Mouse (Mus musculus): Measurements from ENCODE around the gene Tesc. TPM values are rescaled to one million over a fixed set of nuclear protein-coding genes. Genes with fewer than 3 reads are reported as not detected.

The Tesc gene
- total and polyA plus RNA-seq, 3 experiments, result 109 to 737 (median 185) TPM

DNA sequence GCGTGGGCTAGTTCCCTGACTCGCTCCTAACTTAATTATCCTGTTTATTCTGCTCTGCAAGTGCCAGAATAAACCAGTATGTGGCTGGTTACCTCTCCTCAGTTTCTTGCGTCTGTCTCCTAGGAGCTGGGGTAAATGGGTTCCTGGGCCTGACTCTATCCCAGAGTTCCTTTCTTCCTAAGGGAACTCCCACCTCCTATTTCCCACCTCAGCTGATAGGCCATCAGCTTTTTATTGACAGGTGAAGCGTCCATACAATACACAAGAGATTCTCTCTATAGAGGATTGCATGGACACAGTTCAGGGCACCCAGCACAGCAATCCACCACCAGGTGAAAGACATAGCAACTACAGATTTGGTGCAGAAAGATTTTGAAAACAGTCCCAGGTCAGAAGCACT lies 16.2 kb downstream of the Tesc start:
- no peak for DNase-seq

DNA sequence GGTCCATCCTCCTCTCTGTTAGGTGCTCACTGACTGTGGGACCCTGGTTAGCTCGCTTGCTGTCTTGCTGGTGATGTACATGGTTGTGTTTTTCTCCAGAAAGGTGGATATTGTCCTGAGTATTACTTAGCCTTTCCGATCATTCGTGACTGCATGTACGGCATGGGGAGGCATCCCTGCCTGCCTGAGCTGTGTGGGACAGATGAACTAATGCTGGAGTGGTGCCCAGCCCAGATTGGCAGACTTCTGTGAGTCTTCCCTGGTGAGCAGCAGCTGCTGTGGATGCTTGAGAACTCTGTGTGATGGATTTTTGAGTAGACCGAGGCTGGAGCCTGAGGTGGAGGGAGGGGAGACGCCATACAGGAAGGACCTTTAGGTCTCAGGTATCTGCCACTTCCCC lies 17.4 kb downstream of the Tesc start:
- no peak for DNase-seq

DNA sequence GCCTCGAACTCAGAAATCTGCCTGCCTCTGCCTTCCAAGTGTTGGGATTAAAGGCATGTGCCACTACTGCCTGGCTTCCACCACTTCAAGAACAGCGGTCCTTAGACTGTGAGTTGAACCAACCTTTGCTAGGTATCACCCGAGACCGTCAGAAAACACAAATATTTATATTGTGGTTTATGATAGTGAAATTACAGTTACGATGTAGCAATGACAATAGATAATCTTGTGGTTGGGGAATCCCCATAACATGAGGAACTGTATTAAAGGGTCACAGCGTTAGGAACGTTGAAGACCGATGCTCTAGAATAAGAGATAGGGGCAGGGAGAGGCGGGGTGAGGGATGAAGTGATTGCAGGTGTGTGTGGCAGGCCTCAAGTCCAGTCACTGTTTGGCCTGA lies 17.8 kb downstream of the Tesc start:
- DNase-seq, result no peak

DNA sequence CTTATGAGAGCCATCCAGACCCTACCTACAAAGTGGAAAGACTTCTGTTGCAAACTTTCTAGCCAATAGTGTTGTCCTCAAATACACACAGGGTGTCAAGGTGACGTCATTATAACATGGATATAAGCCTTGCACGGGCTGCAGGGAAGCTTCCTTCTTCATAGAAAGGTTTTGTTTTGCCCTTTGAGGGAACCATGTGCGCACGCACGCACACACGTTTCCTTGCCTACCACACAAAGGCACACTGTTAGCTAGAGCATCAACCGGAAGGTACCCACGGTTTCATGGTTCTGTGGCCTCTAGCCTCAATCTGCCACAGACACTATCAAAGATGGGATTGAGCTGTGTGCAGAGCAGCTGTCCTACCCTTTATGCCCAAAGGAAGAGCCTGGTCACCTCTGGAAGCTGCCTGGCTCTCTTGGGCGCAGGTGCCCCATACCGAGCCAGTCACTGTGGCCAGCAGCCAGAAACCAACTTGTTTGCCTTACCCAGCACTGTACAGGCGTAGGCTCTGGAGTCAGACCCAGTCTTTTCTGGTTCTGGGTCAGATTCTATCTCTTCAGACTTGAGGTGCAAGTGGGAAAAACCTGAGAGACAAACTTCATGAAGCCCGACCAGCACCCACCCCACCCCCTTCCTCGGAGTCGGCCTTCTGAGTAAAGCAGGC lies 19.7 kb downstream of the Tesc start:
- DNase-seq, result no peak

GRCm38 (mm10) chr5:118048412-118048811 lies 20.9 kb downstream of the Tesc start:
- DNase-seq, result no peak

DNA sequence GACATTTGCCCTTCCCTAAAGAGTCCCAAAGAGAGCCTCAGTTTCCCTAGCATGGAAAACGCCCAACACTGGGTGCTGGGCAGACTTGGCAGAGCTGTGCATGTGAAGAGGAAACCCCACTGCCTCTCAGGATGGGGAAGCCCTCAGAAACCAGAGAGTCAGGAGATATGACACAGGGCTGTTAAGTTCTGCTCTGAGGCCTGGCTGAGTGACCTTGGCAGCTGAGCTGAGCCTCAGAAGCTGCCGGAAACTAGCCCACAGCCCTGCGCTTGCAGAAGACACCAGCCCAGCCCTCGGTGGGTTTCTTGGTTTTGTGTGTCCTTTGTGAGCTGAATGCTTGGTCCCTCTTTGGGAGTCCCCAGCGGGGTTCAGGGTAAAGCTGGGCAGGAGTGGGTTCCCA lies 21.4 kb downstream of the Tesc start:
- no peak for DNase-seq

DNA sequence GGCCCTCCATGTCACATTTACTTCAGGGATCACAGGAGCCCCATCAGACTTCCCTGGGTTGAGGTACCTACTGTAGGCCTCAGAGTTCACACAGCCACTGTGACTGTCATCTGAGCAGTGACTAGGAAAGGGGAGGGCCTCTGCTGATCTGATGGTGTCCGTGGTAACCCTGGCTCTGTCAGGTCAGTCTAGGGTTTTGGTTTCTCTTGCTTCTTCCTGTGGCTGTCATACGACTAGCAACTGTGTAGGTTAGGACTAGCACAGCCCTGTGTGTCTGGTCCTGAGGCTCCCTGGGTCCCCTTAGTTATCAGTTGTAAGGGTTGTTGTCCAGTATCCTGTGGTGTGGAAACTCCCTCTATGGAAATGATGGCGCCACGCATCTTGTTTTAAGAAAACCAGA lies 23.2 kb downstream of the Tesc start:
- no peak for DNase-seq

GRCm38 (mm10) chr5:118051981-118052662 lies 24.6 kb downstream of the Tesc start:
- no peak for DNase-seq

GRCm38 (mm10) chr5:118053205-118053604 lies 25.7 kb downstream of the Tesc start:
- DNase-seq, result no peak

GRCm38 (mm10) chr5:118057508-118058111 lies 30.1 kb downstream of the Tesc start:
- DNase-seq, result no peak

DNA sequence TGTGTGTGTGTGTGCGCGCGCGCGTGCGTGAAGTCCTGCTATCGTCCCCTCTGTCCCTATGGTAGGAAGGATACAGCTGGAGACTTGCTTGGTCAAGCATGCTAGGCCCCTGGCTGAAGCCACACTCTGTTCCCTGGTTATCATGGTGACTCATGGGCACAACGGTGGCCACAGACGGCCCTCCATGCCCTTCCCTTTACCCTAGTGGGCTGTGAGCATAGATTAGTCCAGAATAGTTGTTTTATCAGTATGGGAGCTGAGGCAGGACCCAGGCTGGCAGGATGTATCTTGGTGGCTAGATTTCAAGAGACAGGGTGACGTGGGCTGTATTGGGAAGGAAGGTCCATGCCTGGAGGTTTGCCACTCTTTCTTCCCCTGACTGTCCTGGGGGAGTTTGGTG lies 31.3 kb downstream of the Tesc start:
- DNase-seq, result no peak

DNA sequence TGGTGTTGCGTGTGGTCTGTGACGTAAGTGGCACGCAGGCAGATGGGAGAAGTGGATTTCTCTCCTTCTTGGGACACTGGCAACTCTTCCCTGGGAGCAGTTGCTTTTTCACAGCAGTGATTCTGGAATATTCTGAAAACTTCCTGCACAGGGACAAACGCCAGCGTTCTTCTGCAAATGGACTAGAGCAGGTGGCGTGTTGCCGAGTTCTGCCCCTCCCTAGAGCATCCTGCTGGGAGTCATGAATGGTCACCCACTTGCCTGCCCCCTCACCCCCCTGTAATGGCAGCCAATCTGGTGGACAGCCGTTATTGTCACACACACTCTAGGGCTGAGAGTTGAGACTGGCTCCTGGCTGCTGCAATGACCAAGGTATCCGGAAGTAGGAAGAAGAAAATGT lies 32.1 kb downstream of the Tesc start:
- DNase-seq, result no peak

- DNase-seq, result no peak
Observed at GRCm38 (mm10) chr5:118061391-118061790, 33.8 kb downstream of the Tesc start.

DNA sequence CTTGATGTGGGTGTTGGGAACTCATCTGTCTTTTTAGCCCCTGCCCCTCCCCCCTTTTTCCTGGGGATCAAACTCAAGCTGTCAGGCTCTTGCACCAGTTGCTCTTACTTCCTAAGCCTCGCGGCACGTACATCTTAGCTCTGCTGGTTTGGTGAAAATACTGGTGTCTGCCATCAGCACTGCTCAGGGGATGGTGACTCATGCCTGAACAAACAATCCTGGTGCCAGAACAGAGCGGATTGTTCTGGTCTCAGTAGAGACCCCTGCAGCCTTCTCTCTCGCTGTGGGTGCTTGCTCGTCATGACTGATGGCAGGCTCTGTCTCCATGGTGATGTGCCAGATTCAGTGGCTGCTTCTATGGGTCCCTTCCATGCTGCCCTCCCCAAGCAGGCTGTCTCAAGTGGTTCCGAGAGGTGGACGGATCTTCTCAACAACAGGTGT lies 35.7 kb downstream of the Tesc start:
- DNase-seq, result peak; percentile 44

GRCm38 (mm10) chr5:118064284-118064901 lies 36.9 kb downstream of the Tesc start:
- no peak for DNase-seq

DNA sequence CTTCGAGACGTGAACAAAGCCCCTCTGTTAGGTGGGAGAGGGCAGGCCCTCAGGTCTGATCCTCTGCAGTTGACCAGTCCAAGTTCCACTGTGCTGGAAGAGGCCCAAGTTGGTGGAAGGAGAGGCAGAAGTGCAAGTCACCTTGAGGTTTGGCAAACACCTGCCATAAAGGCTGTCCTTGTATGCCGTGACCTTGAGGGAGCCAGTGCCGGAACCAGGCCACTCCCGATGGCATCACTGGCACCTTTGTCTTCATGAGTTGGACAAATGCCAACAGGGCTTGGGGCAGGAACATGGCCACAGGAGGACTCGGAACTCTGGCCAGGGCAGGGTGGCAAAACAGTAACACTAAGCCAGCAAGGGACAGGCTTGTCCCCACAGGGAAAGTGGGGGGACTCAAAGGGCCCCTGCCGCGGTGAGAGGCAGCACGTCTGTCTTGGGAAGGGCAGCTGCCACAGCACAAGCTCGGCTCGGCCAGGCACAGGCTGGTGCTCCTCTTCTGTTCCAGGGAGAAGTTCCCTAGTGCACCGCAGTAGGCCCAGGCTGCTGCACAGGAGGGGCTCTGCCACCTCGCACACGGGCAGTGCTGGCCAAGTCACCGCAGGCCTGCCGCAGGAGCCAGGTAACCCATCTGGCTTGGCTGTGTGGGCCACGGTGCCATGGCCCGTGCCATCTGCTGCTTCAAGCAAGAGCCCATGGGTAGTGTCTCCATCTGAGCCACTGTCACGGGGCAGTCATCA lies 38.1 kb downstream of the Tesc start:
- peak; percentile 68 for DNase-seq

- peak; percentile 85 for DNase-seq
Observed at GRCm38 (mm10) chr5:118066828-118067227, 39.3 kb downstream of the Tesc start.

GRCm38 (mm10) chr5:118067572-118067971 lies 40.0 kb downstream of the Tesc start:
- DNase-seq, result peak; percentile 85

GRCm38 (mm10) chr5:118067984-118068494 lies 40.5 kb downstream of the Tesc start:
- DNase-seq, result no peak

GRCm38 (mm10) chr5:118069315-118069714 lies 41.8 kb downstream of the Tesc start:
- DNase-seq, result peak; percentile 85

DNA sequence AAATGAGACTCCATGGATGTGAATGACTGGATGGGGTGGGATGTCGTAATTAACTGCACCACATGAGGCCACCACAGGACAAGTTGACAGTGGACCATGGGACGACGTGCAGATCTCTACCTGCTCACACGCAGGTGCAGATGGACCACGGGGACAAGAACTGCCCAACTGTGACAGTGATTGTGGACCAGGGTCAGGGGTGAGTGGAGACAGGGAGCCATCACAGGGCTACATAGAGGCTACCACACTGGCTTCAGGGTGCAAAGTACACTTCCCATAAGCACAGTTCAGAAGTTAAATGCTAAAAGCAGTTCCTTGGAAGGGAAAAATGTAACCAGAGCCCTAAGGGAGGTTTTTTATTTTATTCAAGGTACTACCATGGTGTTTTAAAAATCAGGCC lies 44.2 kb downstream of the Tesc start:
- no peak for DNase-seq

DNA sequence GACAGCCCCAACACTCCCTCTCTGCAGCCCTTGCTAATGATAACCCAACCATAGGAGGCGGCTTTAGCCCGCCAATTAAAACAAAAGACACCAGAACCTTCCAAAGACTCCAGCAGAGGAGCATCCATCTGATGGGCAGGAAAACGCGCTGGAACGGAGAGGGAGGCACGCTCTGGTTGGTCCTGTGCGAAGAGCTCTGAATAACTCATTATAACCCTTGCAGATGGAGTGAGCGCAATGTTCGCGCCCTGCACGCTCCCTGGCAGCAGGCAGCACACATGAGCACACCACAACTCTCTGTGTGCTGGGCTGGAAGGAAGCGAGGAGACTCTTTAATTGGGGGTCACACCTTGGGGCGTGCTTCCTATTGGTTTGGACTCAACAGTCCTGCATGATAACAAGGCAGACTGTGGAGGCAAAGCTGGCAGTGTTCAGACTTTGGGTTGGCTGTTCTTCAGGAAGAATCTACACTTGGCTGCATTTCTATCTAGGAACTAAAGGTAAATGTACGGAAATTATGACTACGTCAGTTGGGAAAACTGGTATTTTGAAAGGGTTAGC lies 45.8 kb downstream of the Tesc start:
- no peak for DNase-seq
